Mouse (Mus musculus): ENCODE measurements around the gene Stim1. TPM values are rescaled to one million over a fixed set of nuclear protein-coding genes. Genes with fewer than 3 reads are reported as not detected.
A peak's percentile ranks its signal among the peaks of the same experiment; 100 is the strongest.
"Not testable (repeated sequence)": the region's sequence is repeated elsewhere in the genome, so short reads cannot be mapped to it uniquely, and the experiment has no call there.

Gene Stim1
- total RNA-seq, 2 experiments from 2014 or later = 21.6 to 21.8 TPM

DNA sequence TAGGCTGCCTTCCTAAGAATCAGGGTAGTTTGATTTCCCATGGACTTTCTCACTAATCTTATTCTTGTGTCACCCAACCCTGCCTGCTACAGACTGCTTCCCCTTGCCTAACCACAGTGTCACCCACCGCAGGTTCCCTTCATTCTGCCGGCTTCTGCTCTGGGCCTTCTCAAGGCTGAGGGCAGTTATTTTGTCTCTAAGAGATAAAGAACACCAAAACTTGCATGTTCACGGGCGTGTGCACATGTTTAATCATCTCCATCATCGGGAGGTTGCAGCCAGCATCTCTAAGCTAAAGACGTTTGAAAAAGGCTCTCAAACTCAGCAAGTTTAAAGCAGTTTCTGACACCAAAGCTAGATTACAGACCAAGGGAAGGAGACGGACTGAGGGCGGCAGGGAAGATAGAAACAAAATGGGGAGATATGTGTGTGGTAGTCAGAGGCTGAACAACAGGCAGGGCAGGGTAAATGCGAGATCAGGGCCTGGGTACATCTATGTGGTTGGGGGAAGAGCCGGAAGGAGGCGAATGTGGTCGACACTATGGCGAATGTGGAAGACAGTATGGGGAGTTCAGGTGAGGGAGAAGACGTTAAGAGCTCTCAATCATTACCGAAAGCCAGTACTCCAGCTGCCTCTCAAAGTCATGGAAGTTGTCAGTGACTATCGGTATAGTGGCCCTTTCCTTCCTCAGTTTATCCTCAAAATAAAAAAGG, 18.8 kb upstream of the Stim1 start:
- intact Hi-C loops (cut with DNase I) = loop anchor here (5.0 kb wide), 1 partner anchor 37 kb away; the partner anchor contains the start of genes Nup98 and Pgap2
- no peak for DNase-seq (ENCODE audit: low spot score)

DNA sequence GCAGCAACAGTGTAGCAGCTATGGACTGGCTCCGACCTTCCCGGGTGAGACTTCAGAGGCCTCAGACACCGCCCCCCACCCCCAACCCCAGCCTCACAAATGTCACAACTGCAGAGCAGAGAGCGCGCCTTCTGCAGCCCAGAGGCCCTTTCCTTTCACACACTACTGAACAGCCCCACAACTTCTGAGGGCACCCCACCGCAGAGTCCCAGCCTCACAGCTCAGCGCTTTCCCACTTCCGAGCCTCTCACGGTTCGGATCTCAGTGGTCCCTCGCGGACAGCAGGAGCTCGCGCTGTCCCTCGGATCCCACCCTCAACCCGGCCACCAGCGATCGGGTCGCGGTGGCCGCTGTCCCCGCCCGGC, 18.1 kb upstream of the Stim1 start:
- DNase-seq (ENCODE audit: low spot score) = no peak
- intact Hi-C loops (cut with DNase I) = loop anchor here (5.0 kb wide), 1 partner anchor 37 kb away; the partner anchor contains the start of genes Nup98 and Pgap2

- peak; percentile 69 for DNase-seq (ENCODE audit: low spot score)
- intact Hi-C loops (cut with DNase I) = loop anchor here (1.0 to 10.0 kb wide), 4 partner anchors 28 to 595 kb away; partner anchors contain the start of genes Nup98 and Pgap2
These were observed 17.5 kb upstream of the Stim1 start for GRCm38 (mm10) chr7:102249896-102250630.

DNA sequence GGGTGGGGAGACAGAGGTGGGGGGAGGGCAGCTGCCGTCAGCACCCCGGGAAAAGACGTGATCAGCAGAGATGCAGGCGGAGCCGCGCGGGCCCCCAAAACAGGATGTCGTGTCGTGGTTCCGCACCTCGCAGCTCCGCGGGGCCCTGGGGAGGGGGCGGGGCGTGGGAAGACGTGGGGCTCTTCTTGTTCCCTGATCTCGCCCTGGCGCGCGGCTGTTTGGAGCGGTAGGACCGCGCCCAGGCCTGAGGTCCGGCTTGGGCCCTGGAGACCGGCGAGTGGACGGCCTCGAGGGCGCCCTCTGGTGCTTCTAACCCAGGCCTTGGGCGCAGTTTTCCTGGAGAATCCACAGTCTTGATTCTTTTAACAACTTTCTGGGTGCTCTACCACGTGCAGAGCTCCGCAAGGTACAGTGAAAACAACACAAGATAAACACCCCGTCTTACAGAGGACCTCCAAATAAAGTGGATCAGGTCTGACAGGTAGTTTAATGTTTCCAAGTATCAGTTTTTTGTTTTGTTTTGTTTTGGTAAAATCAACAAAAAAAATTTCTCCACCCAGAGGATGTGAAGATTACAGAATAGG, 16.9 kb upstream of the Stim1 start:
- intact Hi-C loops (cut with DNase I) = loop anchor here (1.0 to 10.0 kb wide), 3 partner anchors 28 to 596 kb away; no protein-coding TSS in a partner anchor
- peak; percentile 95 for DNase-seq (ENCODE audit: low spot score)

DNA sequence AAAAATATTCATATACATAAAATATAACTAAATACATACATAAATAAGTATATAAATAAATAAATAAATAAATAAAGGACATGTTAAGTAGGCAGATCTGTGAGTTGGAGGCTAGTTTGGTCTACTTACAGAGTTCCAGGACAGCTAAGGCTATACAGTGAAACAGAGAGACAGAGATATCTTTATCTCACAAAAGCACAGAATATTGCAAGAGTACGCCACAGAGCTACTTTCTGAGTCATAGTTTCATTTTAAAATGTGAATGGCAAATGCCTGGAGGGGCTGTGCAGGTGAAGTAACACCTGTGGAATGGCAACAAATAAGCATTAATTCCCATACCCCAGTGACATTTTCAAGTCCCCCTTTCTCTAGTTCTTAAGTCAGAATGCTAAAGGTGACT, 14.0 kb upstream of the Stim1 start:
- no peak for DNase-seq (ENCODE audit: low spot score)
- intact Hi-C loops (cut with DNase I) = loop anchor here (10.0 kb wide), 1 partner anchor 599 kb away; no protein-coding TSS in a partner anchor

DNA sequence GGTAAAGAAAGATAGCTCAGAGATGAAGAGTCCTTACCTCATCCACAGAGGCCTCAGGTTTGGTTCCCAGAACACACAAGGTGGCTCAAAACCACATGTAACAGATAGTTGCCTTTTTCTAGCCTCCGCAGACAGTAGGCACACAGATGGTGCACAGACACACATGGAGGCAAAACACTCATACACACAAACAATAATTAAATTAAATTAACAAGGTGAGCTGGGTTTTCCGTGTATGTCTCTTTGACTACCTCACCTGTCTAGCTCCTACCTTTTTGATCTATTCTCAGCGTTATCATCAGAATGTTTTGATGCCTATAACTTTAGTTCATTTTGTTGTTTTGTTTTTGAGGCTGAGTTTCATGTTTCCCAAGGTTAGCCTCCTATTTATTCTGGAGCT, 11.7 kb upstream of the Stim1 start, which contains the start of gene Rhog:
Rhog (minus strand) TSS at position 101 of the 400 bp plus-strand sequence.
- DNase-seq (ENCODE audit: low spot score) = no peak
- intact Hi-C loops (cut with DNase I) = loop anchor here (10.0 kb wide), 1 partner anchor 601 kb away; no protein-coding TSS in a partner anchor

- no peak for DNase-seq (ENCODE audit: low spot score)
- intact Hi-C loops (cut with DNase I) = loop anchor here (10.0 kb wide), 1 partner anchor 602 kb away; no protein-coding TSS in a partner anchor
These were observed 11.0 kb upstream of the Stim1 start for GRCm38 (mm10) chr7:102256636-102257035.

DNA sequence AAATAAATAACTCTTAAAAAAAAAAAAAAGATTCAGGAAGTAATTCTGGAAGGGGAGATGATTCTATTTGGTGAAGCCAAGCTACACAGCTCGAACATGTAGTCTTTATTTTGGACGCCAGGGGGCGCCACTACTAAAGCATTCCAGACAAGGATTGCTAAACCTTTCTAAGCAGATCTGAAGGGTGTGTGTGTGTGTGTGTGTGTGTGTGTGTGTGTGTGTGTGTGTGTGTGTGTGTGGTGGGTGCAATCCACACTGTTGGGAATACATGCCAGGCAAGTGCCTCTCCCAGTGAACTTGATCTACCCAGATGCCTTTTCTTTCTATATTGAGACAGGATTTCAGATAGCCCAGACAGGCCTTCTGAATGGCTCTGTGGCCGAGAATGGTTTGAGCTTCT, 9.4 kb upstream of the Stim1 start:
- intact Hi-C loops (cut with DNase I) = loop anchor here (1.0 to 10.0 kb wide), 2 partner anchors 159 to 603 kb away; no protein-coding TSS in a partner anchor
- DNase-seq (ENCODE audit: low spot score) = peak; percentile 42

DNA sequence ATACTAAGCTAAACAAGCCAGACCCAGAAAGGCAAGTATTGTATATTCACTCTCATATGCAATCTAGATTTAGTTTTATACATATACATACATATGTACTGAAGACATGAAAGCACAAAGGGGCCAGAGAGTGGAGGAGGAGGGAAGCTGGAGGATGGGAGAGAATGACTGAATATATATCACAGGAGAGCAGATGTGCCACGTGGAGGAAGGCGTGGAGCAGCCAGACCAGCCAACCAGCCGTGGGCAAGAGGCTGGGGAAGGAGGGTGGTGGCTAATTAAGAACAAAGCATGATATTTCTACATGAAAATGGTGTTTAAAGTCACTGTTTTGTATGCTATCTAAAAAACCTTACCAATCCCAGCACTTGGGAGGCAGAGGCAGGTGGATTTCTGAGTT, 8.9 kb upstream of the Stim1 start:
- intact Hi-C loops (cut with DNase I) = loop anchor here (1.0 to 10.0 kb wide), 2 partner anchors 159 to 604 kb away; no protein-coding TSS in a partner anchor
- no peak for DNase-seq (ENCODE audit: low spot score)

GRCm38 (mm10) chr7:102259716-102260479, 7.7 kb upstream of the Stim1 start:
- intact Hi-C loops (cut with DNase I) = loop anchor here (10.0 kb wide), 1 partner anchor 605 kb away; no protein-coding TSS in a partner anchor
- DNase-seq (ENCODE audit: low spot score) = no peak

GRCm38 (mm10) chr7:102260518-102260917, 7.1 kb upstream of the Stim1 start:
- intact Hi-C loops (cut with DNase I) = no loop called here
- DNase-seq (ENCODE audit: low spot score) = no peak

DNA sequence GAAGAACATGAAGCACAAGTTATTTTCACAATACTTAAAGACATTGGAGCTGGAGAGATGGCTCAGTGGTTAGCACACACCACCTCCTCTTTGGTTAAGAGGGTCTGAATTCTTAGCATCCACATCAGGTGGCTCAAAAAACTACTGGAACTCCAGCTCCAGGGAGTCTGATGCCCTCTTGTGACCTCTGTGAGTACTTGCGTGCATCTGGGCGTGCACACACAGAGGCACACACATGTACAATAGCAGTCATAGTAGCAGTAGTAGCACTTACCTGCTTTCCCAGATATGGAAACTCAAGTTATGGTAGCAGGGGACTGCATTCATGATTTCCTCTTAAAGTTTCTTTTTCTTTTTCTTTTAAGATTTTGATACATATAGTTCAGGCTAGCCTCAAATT, 4.6 kb upstream of the Stim1 start:
- intact Hi-C loops (cut with DNase I) = no loop called here
- DNase-seq (ENCODE audit: low spot score) = no peak

DNA sequence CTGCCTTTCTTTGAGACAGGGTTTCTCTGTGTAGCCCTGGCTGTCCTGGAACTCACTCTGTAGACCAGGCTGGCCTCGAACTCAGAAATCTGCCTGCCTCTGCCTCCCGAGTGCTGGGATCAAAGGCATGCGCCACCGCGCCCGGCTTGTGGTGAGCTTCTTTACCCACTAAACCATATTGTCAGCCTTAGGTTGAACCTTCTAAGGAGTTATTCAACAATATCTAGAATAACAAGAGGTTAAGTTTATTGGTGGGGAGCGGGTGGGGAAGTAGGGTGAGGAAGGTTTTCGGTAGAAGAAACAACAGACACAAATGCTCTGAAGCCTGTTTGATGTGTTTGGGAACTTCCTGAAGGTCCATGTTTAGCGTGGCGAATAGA, 1.6 kb upstream of the Stim1 start:
- not testable (repeated sequence) for DNase-seq (ENCODE audit: low spot score)
- intact Hi-C loops (cut with DNase I) = loop anchor here (1.0 to 5.0 kb wide), 3 partner anchors 71 to 151 kb away; no protein-coding TSS in a partner anchor

- intact Hi-C loops (cut with DNase I) = loop anchor here (1.0 to 5.0 kb wide), 3 partner anchors 71 to 151 kb away; no protein-coding TSS in a partner anchor
- DNase-seq (ENCODE audit: low spot score) = no peak
These were observed 1.1 kb upstream of the Stim1 start for GRCm38 (mm10) chr7:102266401-102267042.

DNA sequence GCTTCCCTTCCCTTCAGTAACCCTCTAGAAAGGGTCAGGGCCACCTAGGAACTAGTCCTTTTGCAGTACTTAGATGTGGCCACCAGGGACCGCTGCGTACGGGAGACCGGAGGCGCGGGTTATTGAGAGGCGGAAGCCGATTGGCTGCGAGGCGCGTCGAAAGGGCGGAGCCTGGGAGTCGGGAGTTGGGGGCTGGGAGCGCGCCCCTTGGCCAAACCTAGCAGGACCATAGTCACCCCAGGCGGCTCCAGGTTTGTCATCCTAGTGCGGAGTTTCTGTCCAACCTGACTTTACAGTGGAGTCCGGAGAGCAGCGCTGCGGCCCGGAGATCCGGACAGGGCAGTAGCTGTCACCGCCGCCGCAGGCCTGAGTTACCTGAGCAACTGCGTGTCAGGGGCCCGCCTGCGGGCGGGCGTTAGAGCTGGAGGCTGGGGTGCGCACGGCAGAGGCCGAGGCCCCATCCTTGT, 460 bp upstream of the Stim1 start:
- DNase-seq (ENCODE audit: low spot score) = peak; percentile 87
- intact Hi-C loops (cut with DNase I) = loop anchor here (2.0 to 5.0 kb wide), 2 partner anchors 70 to 102 kb away; no protein-coding TSS in a partner anchor

- intact Hi-C loops (cut with DNase I) = loop anchor here (5.0 kb wide), 1 partner anchor 69 kb away; no protein-coding TSS in a partner anchor
- DNase-seq (ENCODE audit: low spot score) = no peak
These were observed 766 bp downstream of the Stim1 start for GRCm38 (mm10) chr7:102268395-102268748.

GRCm38 (mm10) chr7:102272422-102272948, 4.9 kb downstream of the Stim1 start:
- intact Hi-C loops (cut with DNase I) = no loop called here
- DNase-seq (ENCODE audit: low spot score) = no peak

GRCm38 (mm10) chr7:102281403-102281802, 13.8 kb downstream of the Stim1 start:
- intact Hi-C loops (cut with DNase I) = no loop called here
- no peak for DNase-seq (ENCODE audit: low spot score)

Data from heart, postnatal 25 days (tissue).